Mouse (Mus musculus): Measurements from ENCODE around the gene L1td1. TPM values are rescaled to one million over a fixed set of nuclear protein-coding genes. Genes with fewer than 3 reads are reported as not detected.

The L1td1 gene
- total and polyA plus RNA-seq, 2 experiments from 2014 or later, result 0.11 TPM; not detected in 1

GRCm38 (mm10) chr4:98689988-98690387, 36.5 kb upstream of the L1td1 start:
- Histone ChIP-seq H3K4me1 (ENCODE audit: control insufficient read depth, insufficient read depth) (0 out of 2 replicates have a peak, but pooled peaks cover 3% of the 10 kb centered on the region), H3K27me3 (ENCODE audit: control insufficient read depth, insufficient read depth, low read length) (no peaks in the 10 kb centered on the region), H3K9ac (replicated peaks; ENCODE audit: low read depth, low read length) (no peak overlapping the region), H3K4me2 (ENCODE audit: low read depth, low read length) (no peak overlapping the region), H3K4me3 (ENCODE audit: low read depth, low read length) (no peak overlapping the region), H3K36me3 (replicated peaks; ENCODE audit: control insufficient read depth, insufficient read depth, low read length) (no peaks in the 10 kb centered on the region), H3K9me3 (replicated peaks; ENCODE audit: control insufficient read depth, low read length) (no peaks in the 10 kb centered on the region), H3K27ac (ENCODE audit: low read depth) (no peak overlapping the region)
- 93% methylated on average over 1 of the region's 1 CpGs for WGBS
- no peak for ATAC-seq (ENCODE audit: insufficient read depth, low read depth)
- DNase-seq (ENCODE audit: low spot score), result no peak
- no peak for TF ChIP-seq CTCF (IDR thresholded peaks at IDR 0.05; ENCODE audit: low read depth)

- H3K36me3 ChIP-seq (replicated peaks; ENCODE audit: control insufficient read depth, insufficient read depth, low read length), result no peaks in the 10 kb centered on the region
- no peak overlapping the region for H3K27ac ChIP-seq (ENCODE audit: low read depth)
- 27% methylated on average over 9 of the region's 9 CpGs for WGBS
- no peak overlapping the region for H3K4me3 ChIP-seq (ENCODE audit: low read depth, low read length)
- DNase-seq (ENCODE audit: low spot score) (no peak), ATAC-seq (ENCODE audit: insufficient read depth, low read depth) (no peak)
- 0 out of 2 replicates have a peak, but pooled peaks cover 3% of the 10 kb centered on the region for H3K4me1 ChIP-seq (ENCODE audit: control insufficient read depth, insufficient read depth)
- no peaks in the 10 kb centered on the region for H3K27me3 ChIP-seq (ENCODE audit: control insufficient read depth, insufficient read depth, low read length)
- no peaks in the 10 kb centered on the region for H3K9me3 ChIP-seq (replicated peaks; ENCODE audit: control insufficient read depth, low read length)
- H3K4me2 ChIP-seq (ENCODE audit: low read depth, low read length), result no peak overlapping the region
- TF ChIP-seq CTCF (IDR thresholded peaks at IDR 0.05; ENCODE audit: low read depth) (no peak), EP300 (IDR thresholded peaks at IDR 0.05; ENCODE audit: low read depth) (no peak)
- H3K9ac ChIP-seq (replicated peaks; ENCODE audit: low read depth, low read length), result no peak overlapping the region
Measured at GRCm38 (mm10) chr4:98693465-98694185, 32.9 kb upstream of the L1td1 start.

- H3K27me3 ChIP-seq (ENCODE audit: control insufficient read depth, insufficient read depth, low read length), result no peaks in the 10 kb centered on the region
- TF ChIP-seq CTCF (IDR thresholded peaks at IDR 0.05; ENCODE audit: low read depth) (no peak), EP300 (IDR thresholded peaks at IDR 0.05; ENCODE audit: low read depth) (no peak)
- peaks cover 9% of the 10 kb centered on the region for H3K4me1 ChIP-seq (ENCODE audit: control insufficient read depth, insufficient read depth)
- WGBS, result 73% methylated on average over 4 of the region's 4 CpGs
- no peak overlapping the region for H3K4me3 ChIP-seq (ENCODE audit: low read depth, low read length)
- no peaks in the 10 kb centered on the region for H3K36me3 ChIP-seq (replicated peaks; ENCODE audit: control insufficient read depth, insufficient read depth, low read length)
- ATAC-seq (ENCODE audit: insufficient read depth, low read depth), result no peak
- no peak overlapping the region for H3K9ac ChIP-seq (replicated peaks; ENCODE audit: low read depth, low read length)
- no peak overlapping the region for H3K27ac ChIP-seq (ENCODE audit: low read depth)
- H3K9me3 ChIP-seq (replicated peaks; ENCODE audit: control insufficient read depth, low read length), result no peaks in the 10 kb centered on the region
- no peak for DNase-seq (ENCODE audit: low spot score)
- H3K4me2 ChIP-seq (ENCODE audit: low read depth, low read length), result no peak overlapping the region
Measured at GRCm38 (mm10) chr4:98697932-98698331, 28.6 kb upstream of the L1td1 start.

GRCm38 (mm10) chr4:98698921-98699320, 27.6 kb upstream of the L1td1 start:
- Histone ChIP-seq H3K4me2 (ENCODE audit: low read depth, low read length) (no peak overlapping the region), H3K27ac (ENCODE audit: low read depth) (no peak overlapping the region), H3K27me3 (ENCODE audit: control insufficient read depth, insufficient read depth, low read length) (no peaks in the 10 kb centered on the region), H3K9me3 (replicated peaks; ENCODE audit: control insufficient read depth, low read length) (no peaks in the 10 kb centered on the region), H3K4me3 (ENCODE audit: low read depth, low read length) (no peak overlapping the region), H3K4me1 (ENCODE audit: control insufficient read depth, insufficient read depth) (peaks cover 5% of the 10 kb centered on the region), H3K36me3 (replicated peaks; ENCODE audit: control insufficient read depth, insufficient read depth, low read length) (no peaks in the 10 kb centered on the region), H3K9ac (replicated peaks; ENCODE audit: low read depth, low read length) (no peak overlapping the region)
- no peak for ATAC-seq (ENCODE audit: insufficient read depth, low read depth)
- TF ChIP-seq EP300 (IDR thresholded peaks at IDR 0.05; ENCODE audit: low read depth) (no peak), CTCF (IDR thresholded peaks at IDR 0.05; ENCODE audit: low read depth) (no peak)
- no peak for DNase-seq (ENCODE audit: low spot score)
- WGBS, result 57% methylated on average over 2 of the region's 3 CpGs

GRCm38 (mm10) chr4:98700156-98700555, 26.4 kb upstream of the L1td1 start:
- DNase-seq (ENCODE audit: low spot score) (no peak), ATAC-seq (ENCODE audit: insufficient read depth, low read depth) (no peak)
- no peak overlapping the region for H3K9ac ChIP-seq (replicated peaks; ENCODE audit: low read depth, low read length)
- peaks cover 5% of the 10 kb centered on the region for H3K4me1 ChIP-seq (ENCODE audit: control insufficient read depth, insufficient read depth)
- H3K27ac ChIP-seq (ENCODE audit: low read depth), result no peak overlapping the region
- H3K27me3 ChIP-seq (ENCODE audit: control insufficient read depth, insufficient read depth, low read length), result no peaks in the 10 kb centered on the region
- no peaks in the 10 kb centered on the region for H3K9me3 ChIP-seq (replicated peaks; ENCODE audit: control insufficient read depth, low read length)
- TF ChIP-seq EP300 (IDR thresholded peaks at IDR 0.05; ENCODE audit: low read depth) (no peak), CTCF (IDR thresholded peaks at IDR 0.05; ENCODE audit: low read depth) (no peak)
- H3K4me3 ChIP-seq (ENCODE audit: low read depth, low read length), result no peak overlapping the region
- H3K36me3 ChIP-seq (replicated peaks; ENCODE audit: control insufficient read depth, insufficient read depth, low read length), result no peaks in the 10 kb centered on the region
- H3K4me2 ChIP-seq (ENCODE audit: low read depth, low read length), result no peak overlapping the region
- WGBS, result 85% methylated on average over 3 of the region's 3 CpGs
